Mouse (Mus musculus): Measurements from ENCODE around the gene Rab5c. TPM values are rescaled to one million over a fixed set of nuclear protein-coding genes. Genes with fewer than 3 reads are reported as not detected.

The Rab5c gene
- total and polyA plus RNA-seq, 3 experiments: 121 to 156 (median 150) TPM

- dilution Hi-C loops (cut with MboI; ENCODE audit: extremely low pct_ligation_motif_present, extremely low pct_unique_long_range_greater_than_20kb, low sequenced_read_pairs): no loop called here
Observed at GRCm38 (mm10) chr11:100692164-100692616, 45.8 kb downstream of the Rab5c start, which contains the start of gene Zfp385c. TSS of gene Zfp385c (minus strand) at chr11:100692455.

DNA sequence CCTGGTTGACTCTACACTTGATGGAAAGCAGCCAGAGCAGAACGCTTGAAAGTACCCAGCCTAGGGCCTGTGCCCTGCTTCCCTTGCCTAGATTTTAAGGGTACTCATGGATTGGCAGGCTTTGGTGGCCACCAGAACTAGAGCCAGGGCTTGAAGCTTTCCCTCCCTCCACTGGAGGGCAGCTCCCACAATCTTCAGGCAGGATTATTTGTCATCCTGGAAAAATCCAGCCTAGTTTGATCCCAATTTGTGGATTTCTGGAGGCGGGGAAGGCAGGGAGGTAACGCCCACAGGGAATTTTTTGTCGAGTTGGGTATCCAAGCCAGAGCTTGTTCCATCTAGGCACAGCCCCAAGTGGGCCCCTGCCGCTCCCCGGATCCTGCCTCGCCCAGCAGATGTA, 47.6 kb downstream of the Rab5c start:
- H3K79me2 ChIP-seq (replicated peaks; ENCODE audit: control insufficient read depth, extremely low read depth, insufficient read depth, poor library complexity, severe bottlenecking): no peaks in the 10 kb centered on the region
- no peaks in the 10 kb centered on the region for H3K27me3 ChIP-seq (replicated peaks)
- TF ChIP-seq POLR2AphosphoS2 (IDR thresholded peaks at IDR 0.05; ENCODE audit: low read depth, low read length): no peak
- no peak for TF ChIP-seq EP300 (IDR thresholded peaks at IDR 0.05; ENCODE audit: low read length)
- no peak for TF ChIP-seq MEF2A (IDR thresholded peaks at IDR 0.05; ENCODE audit: borderline replicate concordance, low read depth, low read length)
- no peak for TF ChIP-seq RCOR1 (conservative IDR thresholded peaks at IDR 0.05; ENCODE audit: low read depth, low read length)
- no peak for TF ChIP-seq GABPA (IDR thresholded peaks at IDR 0.05; ENCODE audit: insufficient replicate concordance, low read depth, low read length)
- no peak for TF ChIP-seq MYC (IDR thresholded peaks at IDR 0.05; ENCODE audit: low read depth, low read length)
- no peak for TF ChIP-seq SMC3 (IDR thresholded peaks at IDR 0.05; ENCODE audit: low read depth, low read length)
- no peak for TF ChIP-seq HCFC1 (IDR thresholded peaks at IDR 0.05; ENCODE audit: low read depth, low read length)
- TF ChIP-seq KAT2A (IDR thresholded peaks at IDR 0.05; ENCODE audit: insufficient replicate concordance, low read length): no peak
- no peak for TF ChIP-seq CHD2 (IDR thresholded peaks at IDR 0.05; ENCODE audit: low read length)
- TF ChIP-seq ZMIZ1 (IDR thresholded peaks at IDR 0.05; ENCODE audit: low read depth, low read length): no peak
- no peak for TF ChIP-seq E2F4 (IDR thresholded peaks at IDR 0.05; ENCODE audit: insufficient replicate concordance, low read depth, low read length)
- no peak for TF ChIP-seq CHD1 (IDR thresholded peaks at IDR 0.05; ENCODE audit: low read depth, low read length)
- TF ChIP-seq ZC3H11A (IDR thresholded peaks at IDR 0.05; ENCODE audit: low read depth, low read length): no peak
- H3K4me3 ChIP-seq (replicated peaks in 1 of 3; ENCODE audit: low read depth in 2 of 3, low read length in 2 of 3, poor library complexity in 1 of 3): no peak overlapping the region
- no peak overlapping the region for H3K4me2 ChIP-seq (ENCODE audit: insufficient read depth, low read depth, poor library complexity, severe bottlenecking)
- dilution Hi-C loops (cut with MboI; ENCODE audit: extremely low pct_ligation_motif_present, extremely low pct_unique_long_range_greater_than_20kb, low sequenced_read_pairs): no loop called here
- in situ Hi-C loops (cut with MboI; ENCODE audit: low pct_ligation_motif_present, low pct_unique_long_range_greater_than_20kb, low sequenced_read_pairs): no loop called here
- H3K9me3 ChIP-seq (replicated peaks; ENCODE audit: low read length): no peaks in the 10 kb centered on the region
- H3K27ac ChIP-seq (ENCODE audit: insufficient read depth, low read depth): no peak overlapping the region
- peaks cover 0 to 11% of the 10 kb centered on the region in 2 experiments for H3K36me3 ChIP-seq (replicated peaks in 1 of 2; ENCODE audit: control insufficient read depth in 1 of 2, insufficient read depth in 1 of 2, low read length in 1 of 2)
- peaks cover 0 to 13% of the 10 kb centered on the region in 2 experiments; a peak in 2 of 4 replicates for H3K4me1 ChIP-seq (ENCODE audit: control insufficient read depth in 1 of 2, insufficient read depth in 2 of 2)
- DNase-seq (ENCODE audit: extremely low read depth): no peak
- no peak overlapping the region for H3K9ac ChIP-seq (ENCODE audit: insufficient read depth, low read depth)

More at GRCm38 (mm10) chr11:100692164-100692616, 45.8 kb downstream of the Rab5c start, which contains the start of gene Zfp385c:
- in situ Hi-C loops (cut with MboI; ENCODE audit: low pct_ligation_motif_present, low pct_unique_long_range_greater_than_20kb, low sequenced_read_pairs): no loop called here
- Histone ChIP-seq H3K79me2 (replicated peaks; ENCODE audit: control insufficient read depth, extremely low read depth, insufficient read depth, poor library complexity, severe bottlenecking) (no peaks in the 10 kb centered on the region), H3K4me3 (replicated peaks in 1 of 3; ENCODE audit: low read depth in 2 of 3, low read length in 2 of 3, poor library complexity in 1 of 3) (no peak within 1 kb of the TSS), H3K9ac (ENCODE audit: insufficient read depth, low read depth) (no peak within 1 kb of the TSS), H3K27me3 (replicated peaks) (no peaks in the 10 kb centered on the region), H3K36me3 (replicated peaks in 1 of 2; ENCODE audit: control insufficient read depth in 1 of 2, insufficient read depth in 1 of 2, low read length in 1 of 2) (peaks cover 0 to 26% of the 10 kb centered on the region in 2 experiments), H3K4me1 (ENCODE audit: control insufficient read depth in 1 of 2, insufficient read depth in 2 of 2) (peaks cover 0 to 11% of the 10 kb centered on the region in 2 experiments; a peak in 2 of 4 replicates), H3K4me2 (ENCODE audit: insufficient read depth, low read depth, poor library complexity, severe bottlenecking) (no peak within 1 kb of the TSS), H3K27ac (ENCODE audit: insufficient read depth, low read depth) (no peak within 1 kb of the TSS), H3K9me3 (replicated peaks; ENCODE audit: low read length) (no peaks in the 10 kb centered on the region)
- no peak for TF ChIP-seq MXI1 (IDR thresholded peaks at IDR 0.05; ENCODE audit: low read depth, low read length)
- TF ChIP-seq MAFK (IDR thresholded peaks at IDR 0.05; ENCODE audit: insufficient replicate concordance, low read length): no peak
- TF ChIP-seq ZKSCAN1 (IDR thresholded peaks at IDR 0.05; ENCODE audit: borderline replicate concordance, low read depth, low read length): no peak
- no peak for TF ChIP-seq MAX (IDR thresholded peaks at IDR 0.05; ENCODE audit: low read length)
- TF ChIP-seq RAD21 (IDR thresholded peaks at IDR 0.05; ENCODE audit: low read depth, low read length): no peak
- TF ChIP-seq MYC (IDR thresholded peaks at IDR 0.05; ENCODE audit: low read depth, low read length): no peak
- no peak for TF ChIP-seq USF1 (IDR thresholded peaks at IDR 0.05; ENCODE audit: low read depth, low read length)
- TF ChIP-seq ETS1 (conservative IDR thresholded peaks at IDR 0.05; ENCODE audit: low read depth, low read length): no peak
- TF ChIP-seq HCFC1 (IDR thresholded peaks at IDR 0.05; ENCODE audit: low read depth, low read length): no peak
- TF ChIP-seq EP300 (IDR thresholded peaks at IDR 0.05; ENCODE audit: low read length): no peak
- TF ChIP-seq POLR2AphosphoS2 (IDR thresholded peaks at IDR 0.05; ENCODE audit: low read depth, low read length): no peak
- no peak for TF ChIP-seq PAX5 (IDR thresholded peaks at IDR 0.05; ENCODE audit: low read length)
- no peak for TF ChIP-seq CHD2 (IDR thresholded peaks at IDR 0.05; ENCODE audit: low read length)
- no peak for DNase-seq (ENCODE audit: extremely low read depth)
